Mouse (Mus musculus): ENCODE measurements around the gene Clip1.

The Clip1 gene

GRCm38 (mm10) chr5:123607211-123607669, 77.2 kb downstream of the Clip1 start:
- DNase-seq (ENCODE audit: extremely low spot score, low read depth, low spot score): no peak

- DNase-seq (ENCODE audit: extremely low spot score, low read depth, low spot score): no peak
Measured at GRCm38 (mm10) chr5:123603496-123603895, 80.9 kb downstream of the Clip1 start.

- DNase-seq (ENCODE audit: extremely low spot score, low read depth, low spot score): no peak
Measured at GRCm38 (mm10) chr5:123602174-123602573, 82.2 kb downstream of the Clip1 start.

- DNase-seq (ENCODE audit: extremely low spot score, low read depth, low spot score): no peak
Measured at GRCm38 (mm10) chr5:123599319-123599718, 85.1 kb downstream of the Clip1 start.

- DNase-seq (ENCODE audit: extremely low spot score, low read depth, low spot score): no peak
Measured at GRCm38 (mm10) chr5:123593622-123594280, 90.7 kb downstream of the Clip1 start.

- no peak for DNase-seq (ENCODE audit: extremely low spot score, low read depth, low spot score)
Measured at GRCm38 (mm10) chr5:123580043-123580442, 104.4 kb downstream of the Clip1 start.

GRCm38 (mm10) chr5:123576696-123577095, 107.7 kb downstream of the Clip1 start:
- DNase-seq (ENCODE audit: extremely low spot score, low read depth, low spot score): no peak

GRCm38 (mm10) chr5:123573362-123573761, 111.1 kb downstream of the Clip1 start:
- no peak for DNase-seq (ENCODE audit: extremely low spot score, low read depth, low spot score)

- peak; percentile 99 for DNase-seq (ENCODE audit: extremely low spot score, low read depth, low spot score)
Measured at GRCm38 (mm10) chr5:123572357-123573186, 111.8 kb downstream of the Clip1 start, which contains the start of gene Vps33a. Vps33a (minus strand) TSS chr5:123573038.

- DNase-seq (ENCODE audit: extremely low spot score, low read depth, low spot score): no peak
Measured at GRCm38 (mm10) chr5:123561128-123561527, 123.3 kb downstream of the Clip1 start.

- no peak for DNase-seq (ENCODE audit: extremely low spot score, low read depth, low spot score)
Measured at GRCm38 (mm10) chr5:123559588-123559987, 124.8 kb downstream of the Clip1 start.

- no peak for DNase-seq (ENCODE audit: extremely low spot score, low read depth, low spot score)
Measured at GRCm38 (mm10) chr5:123556451-123556850, 128.0 kb downstream of the Clip1 start.

GRCm38 (mm10) chr5:123555693-123556092, 128.7 kb downstream of the Clip1 start:
- no peak for DNase-seq (ENCODE audit: extremely low spot score, low read depth, low spot score)

GRCm38 (mm10) chr5:123533801-123534200, 150.6 kb downstream of the Clip1 start:
- no peak for DNase-seq (ENCODE audit: extremely low spot score, low read depth, low spot score)

GRCm38 (mm10) chr5:123530056-123530455, 154.4 kb downstream of the Clip1 start:
- no peak for DNase-seq (ENCODE audit: extremely low spot score, low read depth, low spot score)

- no peak for DNase-seq (ENCODE audit: extremely low spot score, low read depth, low spot score)
Measured at GRCm38 (mm10) chr5:123528641-123529040, 155.8 kb downstream of the Clip1 start.

Measured in hindlimb bud, embryonic 11.5 days (tissue).